Mouse (Mus musculus) heart, postnatal 10 days (tissue): ENCODE measurements at regions not wholly inside any gene's neighbourhood (a gene's known extent, or its start where the extent isn't known, plus 50 kb on each side); places are given as distances from the start of the nearest gene placed in this dataset.
A peak's percentile ranks its signal among the peaks of the same experiment; 100 is the strongest.

Experiments used
- DNase-seq, 2 experiments: peaks; one replicate each; pipeline ENCODE4 v3.0.0; 2021
- intact Hi-C: fragments of 180-260 bp; cut with DNase I; formaldehyde crosslinking; loops from one replicate; pipeline ENCODE4 v1.15.1; 2025

DNA sequence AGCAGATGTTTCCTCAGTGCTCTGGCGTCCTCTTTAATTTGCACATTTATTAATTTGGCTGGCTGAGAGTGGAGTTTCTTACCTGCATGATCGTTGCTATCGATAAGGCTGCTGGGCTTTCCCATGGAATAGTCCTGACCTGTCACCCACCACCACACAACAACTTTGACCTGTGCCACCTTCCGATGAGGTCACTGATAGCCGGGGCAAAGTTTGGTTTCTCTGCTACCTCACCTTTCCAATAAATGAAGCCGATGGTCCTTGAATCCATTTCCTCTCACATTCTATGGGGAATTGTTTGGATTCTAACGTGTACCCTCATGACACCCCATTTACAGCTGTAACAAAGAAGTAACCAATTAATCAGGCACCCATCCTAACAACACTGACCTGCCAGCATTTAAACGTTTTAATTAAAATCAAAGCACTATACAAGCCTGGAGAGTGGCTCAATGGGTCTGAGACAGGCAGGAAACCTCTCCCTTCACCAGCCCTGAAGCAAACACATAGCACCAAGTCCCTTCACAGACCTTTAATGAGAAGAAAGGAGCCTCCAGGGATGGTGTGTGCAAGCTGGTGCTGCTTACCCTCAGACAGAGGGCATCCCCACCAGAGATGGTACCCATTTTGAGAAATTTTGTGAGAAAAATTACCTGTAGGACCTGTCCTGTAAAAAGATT lies 278.9 kb upstream of the Pou3f3 start:
- no peak for DNase-seq
- intact Hi-C loops: no loop called here

DNA sequence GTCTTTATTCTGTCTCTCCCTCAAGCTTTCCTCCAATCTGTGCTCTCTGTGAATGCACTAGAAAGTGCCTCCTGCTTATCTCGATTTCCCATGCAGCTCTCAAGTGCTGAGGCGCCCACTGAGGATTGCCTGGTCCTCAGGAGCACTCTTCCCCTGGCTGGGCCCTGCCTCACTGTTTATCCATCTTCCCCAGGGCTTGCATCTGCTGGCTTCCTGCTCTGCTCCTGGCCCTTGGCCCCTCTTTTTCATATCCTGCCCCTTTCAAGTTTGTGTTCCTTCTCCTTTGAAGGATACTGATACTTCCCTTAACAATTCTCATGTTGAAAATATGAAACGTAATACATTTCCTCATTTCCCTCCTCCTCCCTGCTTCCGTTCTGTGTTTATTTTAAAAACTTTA lies 277.8 kb upstream of the Pou3f3 start:
- intact Hi-C loops: no loop called here
- peak; percentile 2 to 7 for DNase-seq

- intact Hi-C loops: no loop called here
- no peak for DNase-seq
Observed at GRCm38 (mm10) chr1:42418233-42418632, 277.3 kb upstream of the Pou3f3 start.

- peak in 1 of 2 experiments; percentile 3 for DNase-seq
- intact Hi-C loops: no loop called here
Observed at GRCm38 (mm10) chr1:42436366-42436998, 259.1 kb upstream of the Pou3f3 start.

GRCm38 (mm10) chr1:42468365-42468764 lies 227.2 kb upstream of the Pou3f3 start:
- intact Hi-C loops: no loop called here
- DNase-seq: no peak

- DNase-seq: no peak
Observed at GRCm38 (mm10) chr1:42471846-42472494, 223.6 kb upstream of the Pou3f3 start.

GRCm38 (mm10) chr1:42472495-42473230 lies 222.9 kb upstream of the Pou3f3 start:
- no peak for DNase-seq
- intact Hi-C loops: no loop called here

More at GRCm38 (mm10) chr1:42471846-42472494, 223.6 kb upstream of the Pou3f3 start:
- intact Hi-C loops: no loop called here

GRCm38 (mm10) chr1:42474197-42474596 lies 221.4 kb upstream of the Pou3f3 start:
- intact Hi-C loops: no loop called here
- no peak for DNase-seq

DNA sequence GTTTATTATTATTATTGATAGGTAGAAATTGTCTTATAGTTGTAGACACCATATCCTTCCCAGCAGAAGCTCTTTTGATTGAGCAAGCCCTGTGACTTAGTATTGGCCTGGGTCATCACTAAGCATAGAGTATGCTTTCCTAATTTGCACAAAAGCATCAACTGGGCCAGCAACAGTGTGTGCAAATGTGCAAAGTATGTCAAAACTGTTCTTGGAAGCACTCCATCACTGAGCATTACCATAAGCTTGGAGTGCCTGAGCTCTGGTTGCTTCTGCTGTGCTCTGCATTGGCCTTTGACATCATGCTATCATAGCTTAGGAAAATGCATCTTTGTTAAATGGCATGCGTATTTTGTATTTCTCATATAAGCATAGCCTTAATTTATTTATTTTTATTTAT lies 220.7 kb upstream of the Pou3f3 start:
- DNase-seq: no peak
- intact Hi-C loops: no loop called here

GRCm38 (mm10) chr1:42475629-42476028 lies 219.9 kb upstream of the Pou3f3 start:
- DNase-seq: no peak
- intact Hi-C loops: no loop called here

GRCm38 (mm10) chr1:42480348-42480920 lies 215.1 kb upstream of the Pou3f3 start:
- no peak for DNase-seq
- intact Hi-C loops: no loop called here

GRCm38 (mm10) chr1:42489563-42489962 lies 206.0 kb upstream of the Pou3f3 start:
- DNase-seq: no peak
- intact Hi-C loops: no loop called here

- intact Hi-C loops: no loop called here
- DNase-seq: peak in 1 of 2 experiments; percentile 8
Observed at GRCm38 (mm10) chr1:42490856-42491643, 204.5 kb upstream of the Pou3f3 start.

DNA sequence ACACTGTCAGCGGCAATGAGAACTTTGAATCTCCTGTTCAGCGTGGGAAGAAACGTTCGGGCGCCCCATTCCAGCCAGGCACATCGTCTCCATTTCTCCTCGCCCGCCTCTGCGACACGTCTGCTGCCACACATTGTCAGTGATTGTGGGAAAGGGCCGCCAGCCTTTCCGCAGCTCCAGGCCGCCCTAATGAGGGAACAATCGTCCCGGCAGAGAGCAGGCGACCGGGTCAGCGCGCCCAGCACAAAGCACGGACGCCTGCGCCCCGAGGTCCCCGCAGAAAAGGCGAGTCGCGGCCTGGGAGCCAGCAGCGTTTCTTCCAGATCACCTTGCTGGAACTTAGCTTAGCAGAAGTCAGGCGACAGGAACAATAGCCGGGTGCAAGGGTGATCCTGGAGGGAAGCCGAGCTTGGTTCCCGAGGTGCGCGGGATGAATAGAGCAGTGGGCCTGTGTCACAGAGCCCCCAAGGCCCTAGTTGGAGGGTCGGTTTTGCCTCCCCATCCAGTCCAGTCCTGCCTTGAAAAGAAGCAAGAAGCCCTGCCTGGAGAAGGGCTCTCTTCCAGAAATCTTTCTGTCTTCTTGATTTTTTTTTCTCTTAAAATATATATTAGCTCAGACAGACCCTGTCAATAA lies 203.8 kb upstream of the Pou3f3 start:
- DNase-seq: peak; percentile 20 to 22

DNA sequence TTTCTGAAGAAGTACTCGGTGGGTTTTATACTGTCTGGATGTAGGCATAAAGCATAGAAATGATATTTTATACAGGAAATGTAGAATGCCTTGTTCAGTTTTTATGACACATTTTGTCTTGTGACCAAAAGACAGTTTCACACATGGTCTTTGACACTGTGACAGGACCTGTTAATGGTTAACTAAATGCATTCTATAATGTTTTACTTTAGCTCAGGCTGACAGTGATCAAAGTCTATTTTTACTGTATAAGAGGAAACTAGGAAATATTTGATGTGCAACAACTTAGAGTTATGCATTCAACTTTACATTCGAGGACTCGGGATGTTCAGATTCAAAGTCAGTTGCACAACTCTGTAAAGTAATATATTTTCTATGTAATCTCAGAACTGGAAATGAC lies 199.5 kb upstream of the Pou3f3 start:
- intact Hi-C loops: no loop called here
- DNase-seq: no peak

More for the DNA sequence above, 203.8 kb upstream of the Pou3f3 start:
- intact Hi-C loops: no loop called here

DNA sequence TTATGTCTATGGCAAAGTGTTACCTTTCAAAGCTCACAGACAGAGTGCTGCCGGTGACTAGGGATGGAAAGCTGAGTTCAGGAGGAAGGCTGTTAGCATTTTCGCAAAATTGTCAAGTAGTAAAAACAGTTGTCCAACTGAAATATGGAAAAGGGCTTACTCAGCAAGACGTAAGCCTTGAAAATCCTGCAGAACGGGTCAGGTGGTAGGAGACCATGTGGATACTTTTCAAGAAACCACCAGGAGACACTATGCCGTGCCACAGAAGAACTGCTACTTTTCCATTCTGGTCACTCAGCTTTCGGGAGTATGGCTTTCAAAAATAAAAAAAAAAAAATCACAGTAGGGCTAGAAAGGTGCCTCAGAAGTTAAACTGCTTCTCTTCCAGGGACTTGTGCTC lies 199.1 kb upstream of the Pou3f3 start:
- intact Hi-C loops: no loop called here
- DNase-seq: no peak

GRCm38 (mm10) chr1:42498901-42499300 lies 196.7 kb upstream of the Pou3f3 start:
- DNase-seq: no peak
- intact Hi-C loops: no loop called here

DNA sequence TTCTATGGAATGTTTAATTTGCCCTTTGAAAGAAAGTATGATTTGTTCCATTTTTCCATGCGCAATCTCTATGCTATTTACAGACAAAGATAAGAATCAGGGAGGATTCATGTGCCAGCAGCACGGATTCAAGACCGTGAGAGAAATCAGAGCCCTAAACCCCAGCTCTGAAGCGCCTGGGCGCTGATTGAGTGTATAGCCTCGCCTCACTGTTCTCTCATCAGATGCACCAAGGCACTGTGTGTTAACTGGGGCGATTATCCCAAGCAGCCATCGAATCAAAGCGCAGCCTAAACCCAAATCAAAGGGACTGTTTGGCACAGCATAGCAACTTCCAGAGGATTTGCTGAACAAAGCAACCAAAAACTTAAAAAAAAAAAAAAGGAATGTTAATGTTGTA lies 191.1 kb upstream of the Pou3f3 start:
- intact Hi-C loops: no loop called here

DNA sequence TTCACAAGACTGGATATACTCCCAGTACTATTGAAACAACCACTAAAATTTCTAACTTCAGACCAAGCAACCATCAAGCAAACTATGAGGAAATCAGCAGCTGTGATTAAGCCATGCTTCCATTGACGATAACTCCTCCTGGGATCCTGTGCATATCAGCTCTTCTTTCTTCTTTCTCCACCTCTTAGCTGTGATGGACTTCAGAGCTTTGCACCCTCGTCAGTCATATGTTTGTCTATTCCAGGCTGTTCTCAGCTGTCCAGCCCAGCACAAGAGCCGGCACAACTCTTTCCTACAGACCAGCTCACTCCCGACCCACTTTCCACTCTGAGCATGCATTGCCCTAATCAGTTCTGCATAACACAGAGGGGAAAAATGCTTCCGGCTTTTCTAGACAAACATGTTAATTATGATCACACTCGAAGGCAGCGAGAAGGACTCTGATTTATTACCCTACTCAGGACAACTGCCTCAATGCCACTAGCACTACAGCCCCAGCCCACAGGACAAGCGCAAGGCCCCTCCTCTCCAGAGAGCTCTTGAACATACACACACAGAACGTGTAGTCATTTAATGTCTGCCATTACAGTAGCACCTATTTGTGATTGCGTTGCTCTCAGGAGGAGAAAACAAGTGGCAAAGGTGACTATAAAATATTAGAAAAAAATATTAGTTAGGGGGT lies 190.4 kb upstream of the Pou3f3 start:
- no peak for DNase-seq
- intact Hi-C loops: no loop called here

More for the DNA sequence above, 191.1 kb upstream of the Pou3f3 start:
- DNase-seq: no peak
